Mouse (Mus musculus) megakaryocyte, embryonic 14.5 days (primary cell): Measurements from ENCODE around the gene Atp6v0a4. TPM values are rescaled to one million over a fixed set of nuclear protein-coding genes. Genes with fewer than 3 reads are reported as not detected.

Experiments
- H3K27me3 ChIP-seq: replicated peaks from 2 replicates; pipeline ENCODE3; 2012; ENCODE audit warnings: inconsistent platforms
- H3K36me3 ChIP-seq: replicated peaks from 2 replicates; pipeline ENCODE3; 2012; ENCODE audit warnings: low read length, inconsistent platforms, mixed read lengths
- H3K4me1 ChIP-seq: 2 replicates; pipeline ENCODE4 v1.6.1; 2012; ENCODE audit warnings: inconsistent platforms
- H3K4me3 ChIP-seq: replicated peaks from 2 replicates; pipeline ENCODE3; 2012; ENCODE audit warnings: moderate library complexity, mild to moderate bottlenecking, inconsistent platforms
- H3K9me3 ChIP-seq: 2 replicates; pipeline ENCODE4 v1.6.1; 2012; ENCODE audit warnings: inconsistent platforms
- FLI1 ChIP-seq: IDR thresholded peaks from 2 replicates; pipeline ENCODE4 v1.6.1; 2012; ENCODE audit warnings: low read length, inconsistent platforms, mixed read lengths
- GATA1 ChIP-seq: IDR thresholded peaks from 3 replicates; pipeline ENCODE4 v1.6.1; 2012; ENCODE audit warnings: mixed read lengths, low read length, inconsistent platforms, borderline replicate concordance
- polyA plus RNA-seq: library from polyadenylated mRNA; stranded (reverse); fragments of >175 nt; gene quantifications from 2 replicates; pipeline ENCODE4 v1.2.3, GENCODE M21; 2012; ENCODE audit warnings: low replicate concordance; ENCODE audit not compliant: insufficient read depth

Gene Atp6v0a4
- polyA plus RNA-seq, 1 experiment = not detected

DNA sequence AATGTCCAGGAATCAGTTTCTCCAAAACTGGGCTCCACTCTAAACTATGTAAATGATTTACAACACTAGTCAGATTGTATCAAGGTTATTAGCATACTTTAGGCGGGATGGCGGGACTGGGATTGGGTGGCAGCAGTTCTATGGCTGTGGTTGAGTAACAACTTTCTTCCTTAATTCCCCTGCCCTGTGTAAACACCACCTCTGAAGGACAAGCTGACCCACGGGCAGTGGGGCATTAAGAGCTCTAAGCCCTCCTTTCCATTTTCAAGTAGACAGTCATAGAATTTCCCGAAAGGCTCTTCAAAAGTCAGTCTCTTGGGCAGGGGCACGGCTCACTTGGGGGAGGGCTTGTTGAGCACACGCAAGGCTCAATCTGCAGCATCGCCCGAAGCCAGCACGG lies 13.5 kb downstream of the Atp6v0a4 start:
- H3K4me3 ChIP-seq = no peak overlapping the region
- TF ChIP-seq GATA1 (no peak), FLI1 (no peak)

DNA sequence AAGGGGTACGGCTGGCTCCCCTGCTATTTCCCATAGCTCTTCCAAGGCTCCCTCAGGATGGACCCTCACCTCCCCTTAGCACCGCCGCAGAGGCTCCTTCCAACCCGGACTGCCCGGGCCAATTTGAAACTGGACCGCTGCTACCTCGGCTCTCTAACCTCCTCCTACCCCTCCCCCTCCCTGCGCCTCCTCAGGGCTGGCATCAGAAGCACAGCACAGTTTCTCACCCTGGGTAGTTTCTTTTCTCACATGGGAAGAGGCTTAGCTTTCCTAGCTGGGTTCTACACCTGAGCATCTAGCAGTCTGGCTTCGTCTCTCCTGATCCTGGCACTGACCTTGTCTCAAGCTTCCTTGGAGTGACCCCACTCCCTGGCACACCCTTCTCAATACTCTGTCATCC lies 14.5 kb downstream of the Atp6v0a4 start:
- Histone ChIP-seq H3K27me3 (peaks cover 12% of the 10 kb centered on the region), H3K4me3 (no peak overlapping the region), H3K4me1 (no peaks in the 10 kb centered on the region; the same call in 1 of the 2 replicates), H3K36me3 (no peaks in the 10 kb centered on the region), H3K9me3 (no peaks in the 10 kb centered on the region)
- TF ChIP-seq FLI1 (no peak), GATA1 (no peak)

More for the DNA sequence above, 13.5 kb downstream of the Atp6v0a4 start:
- Histone ChIP-seq H3K9me3 (no peaks in the 10 kb centered on the region), H3K4me1 (no peaks in the 10 kb centered on the region; the same call in 1 of the 2 replicates), H3K36me3 (no peaks in the 10 kb centered on the region), H3K27me3 (peaks cover 12% of the 10 kb centered on the region)

DNA sequence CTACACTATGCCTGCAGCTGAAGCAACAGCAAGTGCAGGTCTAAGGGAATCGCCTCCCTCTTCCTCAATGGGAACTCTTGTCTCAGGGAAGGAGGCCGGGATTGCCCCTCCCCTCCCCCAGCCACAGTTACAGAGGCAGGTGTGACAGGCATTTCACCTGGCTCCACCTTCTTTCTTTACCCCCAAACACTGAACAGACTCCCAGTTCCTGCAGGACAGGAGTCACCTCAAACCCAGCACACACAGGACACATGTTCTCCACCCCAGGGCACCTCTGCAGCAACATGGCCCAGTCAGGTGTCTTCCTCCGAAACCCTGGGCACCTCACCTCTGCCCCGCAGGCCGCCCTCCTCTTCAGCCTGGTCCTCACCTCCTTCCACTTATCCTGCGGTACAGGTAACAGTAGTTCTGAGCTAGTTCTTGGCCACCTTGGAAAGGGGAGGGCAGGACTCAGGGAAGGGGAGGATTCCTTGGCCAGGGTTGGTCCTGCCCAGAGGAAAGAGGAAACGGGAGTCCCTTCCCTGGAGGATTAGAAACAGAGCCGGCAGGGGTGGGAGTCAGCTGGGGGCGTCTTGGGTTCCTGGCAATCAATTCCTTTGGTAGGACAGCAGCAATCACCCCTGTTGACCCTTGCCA lies 15.1 kb downstream of the Atp6v0a4 start, which contains the start of gene Tmem213:
TSS of gene Tmem213 (plus strand) at position 96 of the 636 bp plus-strand sequence.
- TF ChIP-seq GATA1 (no peak), FLI1 (no peak)
- peaks cover 12% of the 10 kb centered on the region for H3K27me3 ChIP-seq

DNA sequence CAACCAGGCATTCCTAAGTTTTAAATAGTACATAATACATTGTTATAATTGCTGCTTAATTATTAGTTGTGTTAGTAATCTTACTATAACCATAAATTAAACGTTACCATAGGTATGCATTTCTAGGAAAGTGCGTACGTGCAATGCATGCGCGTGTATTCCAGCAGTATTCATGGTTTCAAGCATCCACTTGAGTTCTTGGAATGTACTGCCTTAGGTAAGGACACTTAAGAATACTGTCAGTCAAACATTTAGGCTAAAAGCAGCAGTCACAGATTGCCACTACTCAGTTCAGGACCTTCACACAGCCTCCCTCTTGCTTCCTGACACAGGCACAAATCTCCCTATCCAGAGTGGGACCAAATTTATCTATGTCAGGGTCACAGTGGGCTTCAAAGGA lies 15.9 kb downstream of the Atp6v0a4 start:
- H3K27me3 ChIP-seq = peaks cover 14% of the 10 kb centered on the region
- TF ChIP-seq FLI1 (no peak), GATA1 (no peak)
- no peaks in the 10 kb centered on the region for H3K9me3 ChIP-seq
- H3K4me1 ChIP-seq = no peaks in the 10 kb centered on the region; the same call in 1 of the 2 replicates
- H3K36me3 ChIP-seq = no peaks in the 10 kb centered on the region
- H3K4me3 ChIP-seq = no peak overlapping the region

More for the DNA sequence above, 15.1 kb downstream of the Atp6v0a4 start, which contains the start of gene Tmem213:
- H3K36me3 ChIP-seq = no peaks in the 10 kb centered on the region
- H3K4me3 ChIP-seq = no peak within 1 kb of the TSS
- H3K9me3 ChIP-seq = no peaks in the 10 kb centered on the region
- no peaks in the 10 kb centered on the region; the same call in 1 of the 2 replicates for H3K4me1 ChIP-seq

DNA sequence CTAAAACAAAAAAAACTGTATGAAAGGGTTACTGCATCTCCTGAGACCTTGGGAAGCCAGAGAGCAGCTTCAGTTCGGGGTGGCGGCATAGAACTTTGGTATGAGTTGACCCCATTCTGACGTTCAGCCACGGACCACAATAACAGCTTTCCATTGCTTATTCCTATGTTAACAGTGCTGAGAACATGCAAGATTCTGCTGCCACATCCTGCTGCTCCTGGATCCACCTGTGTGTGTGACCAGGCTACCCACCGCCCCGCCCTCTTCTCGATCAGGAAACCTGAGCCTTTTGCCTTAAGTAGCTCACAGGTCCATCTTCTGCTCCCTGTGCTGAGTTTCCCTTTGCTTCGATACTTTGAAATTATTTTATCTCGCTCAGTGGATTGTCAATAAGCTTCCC lies 18.5 kb downstream of the Atp6v0a4 start:
- no peaks in the 10 kb centered on the region for H3K36me3 ChIP-seq
- TF ChIP-seq GATA1 (no peak), FLI1 (no peak)
- no peak overlapping the region for H3K4me3 ChIP-seq
- H3K27me3 ChIP-seq = peaks cover 17% of the 10 kb centered on the region
- peaks cover 11% of the 10 kb centered on the region for H3K9me3 ChIP-seq
- no peaks in the 10 kb centered on the region; the same call in 1 of the 2 replicates for H3K4me1 ChIP-seq

DNA sequence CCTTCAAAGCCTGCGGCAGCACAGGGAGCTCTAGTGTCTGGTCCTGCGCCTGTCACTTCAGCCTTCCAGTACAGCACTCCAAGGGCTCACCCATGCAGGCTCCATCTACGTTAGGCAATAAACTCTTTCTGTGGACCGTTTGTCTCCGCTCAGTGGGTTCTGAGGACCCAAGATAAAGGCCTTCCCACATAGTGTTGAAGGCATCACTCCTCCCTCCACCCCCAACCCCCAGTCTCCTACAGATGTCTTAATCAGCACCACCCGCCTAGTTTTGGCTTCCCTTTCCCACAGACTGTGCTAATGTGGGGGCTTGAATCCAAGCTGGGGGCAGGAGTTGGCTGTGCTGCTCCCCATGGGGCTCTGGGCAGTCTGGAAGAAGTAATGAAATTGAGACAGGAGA lies 20.6 kb downstream of the Atp6v0a4 start:
- no peak for TF ChIP-seq GATA1
- TF ChIP-seq FLI1 = no peak
- H3K36me3 ChIP-seq = no peaks in the 10 kb centered on the region
- peaks cover 8% of the 10 kb centered on the region for H3K27me3 ChIP-seq
- no peak overlapping the region for H3K4me3 ChIP-seq
- H3K9me3 ChIP-seq = peaks cover 25% of the 10 kb centered on the region
- H3K4me1 ChIP-seq = no peaks in the 10 kb centered on the region

DNA sequence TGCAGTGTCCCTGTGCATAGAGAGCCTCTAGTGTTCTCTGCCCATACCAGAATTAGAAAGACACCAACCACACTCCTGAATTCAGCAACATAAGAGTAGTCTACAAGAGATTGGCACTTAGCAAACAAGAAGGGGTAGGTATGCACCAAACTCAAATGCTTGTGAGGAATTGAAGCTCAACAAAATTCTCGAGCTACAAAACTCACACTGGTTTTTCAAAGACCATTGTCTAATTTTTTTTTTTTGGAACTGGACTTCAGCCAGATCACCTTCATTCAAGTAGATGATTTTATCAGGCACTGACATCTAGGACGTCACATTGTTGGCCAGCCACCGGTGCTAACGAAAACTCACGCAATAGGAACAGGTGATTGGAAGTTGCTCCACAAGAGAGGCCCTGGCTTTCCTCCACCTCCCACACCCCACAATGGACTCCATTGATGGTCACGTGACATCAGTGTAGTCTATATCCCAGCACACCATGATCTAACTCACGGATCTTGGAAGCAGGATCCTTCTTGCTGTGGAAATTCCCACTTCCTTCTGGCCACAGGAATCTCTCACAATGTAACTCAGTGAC lies 22.1 kb downstream of the Atp6v0a4 start:
- H3K4me1 ChIP-seq = no peaks in the 10 kb centered on the region
- no peaks in the 10 kb centered on the region for H3K36me3 ChIP-seq
- H3K9me3 ChIP-seq = peaks cover 32% of the 10 kb centered on the region
- no peak for TF ChIP-seq GATA1
- no peak for TF ChIP-seq FLI1
- no peak overlapping the region for H3K4me3 ChIP-seq
- H3K27me3 ChIP-seq = peaks cover 7% of the 10 kb centered on the region

DNA sequence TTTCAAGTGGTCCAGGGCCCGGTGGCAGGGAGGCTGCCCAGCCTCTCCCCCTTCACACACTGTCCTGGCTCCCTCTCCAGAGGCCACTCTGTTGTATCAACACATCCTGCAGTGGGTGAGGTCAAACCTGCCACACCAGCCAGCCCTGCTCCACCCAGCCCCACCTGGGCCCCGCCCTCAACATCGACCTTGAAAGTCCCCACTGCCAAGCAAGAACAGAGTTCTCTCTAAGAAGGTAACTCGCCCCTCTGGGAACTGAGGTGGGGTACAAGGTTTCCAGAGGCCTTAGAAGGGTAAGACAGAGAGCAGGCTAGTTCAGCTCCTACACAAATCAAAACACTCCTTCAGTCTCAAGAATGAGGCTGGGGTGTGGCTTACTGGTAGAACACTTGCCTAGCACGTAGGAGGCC lies 27.4 kb downstream of the Atp6v0a4 start:
- H3K27me3 ChIP-seq = peaks cover 6% of the 10 kb centered on the region
- H3K9me3 ChIP-seq = peaks cover 35% of the 10 kb centered on the region
- no peaks in the 10 kb centered on the region for H3K4me1 ChIP-seq
- no peak for TF ChIP-seq GATA1
- no peak for TF ChIP-seq FLI1
- no peak overlapping the region for H3K4me3 ChIP-seq
- H3K36me3 ChIP-seq = no peaks in the 10 kb centered on the region

DNA sequence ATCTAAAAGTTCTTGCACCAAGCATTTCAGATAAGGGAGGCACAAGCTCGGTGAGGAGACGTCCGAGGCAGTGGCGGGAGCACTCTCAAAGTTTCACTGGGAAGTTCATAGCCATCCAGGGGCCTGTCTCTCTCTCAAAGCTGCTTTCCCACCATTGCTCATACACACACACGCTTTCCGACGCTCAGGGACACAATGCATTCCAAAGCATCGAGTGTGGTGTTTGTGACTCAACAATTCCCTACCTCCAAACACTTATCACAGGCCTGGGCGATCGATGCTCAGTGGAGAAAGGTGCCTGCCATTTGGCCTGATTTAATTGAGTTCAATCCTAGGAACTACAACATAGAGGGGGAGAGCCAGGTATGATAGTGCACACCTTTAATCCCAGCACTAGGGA lies 29.7 kb downstream of the Atp6v0a4 start:
- peaks cover 30% of the 10 kb centered on the region for H3K9me3 ChIP-seq

DNA sequence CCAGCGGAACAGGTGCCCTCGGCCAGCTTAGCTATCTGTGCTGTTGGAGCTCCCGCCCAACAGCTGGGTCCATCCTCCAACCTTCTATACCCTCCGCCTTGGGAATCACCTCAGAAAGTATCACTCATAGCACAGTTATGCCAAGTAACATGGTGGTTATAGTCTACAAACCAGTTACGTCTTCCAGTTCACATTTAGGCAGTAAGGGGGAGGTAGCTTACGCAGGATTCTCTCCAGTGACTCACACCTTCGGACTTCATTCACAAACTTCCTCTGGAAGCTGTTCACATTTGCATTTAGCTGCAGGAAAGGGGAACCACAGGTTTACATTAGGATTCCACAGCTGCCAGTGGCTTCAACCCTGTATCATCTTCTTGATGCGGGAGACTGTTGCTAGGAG lies 31.8 kb downstream of the Atp6v0a4 start:
- no peaks in the 10 kb centered on the region for H3K4me1 ChIP-seq
- H3K4me3 ChIP-seq = no peak overlapping the region
- H3K36me3 ChIP-seq = no peaks in the 10 kb centered on the region
- H3K27me3 ChIP-seq = peaks cover 2% of the 10 kb centered on the region
- H3K9me3 ChIP-seq = peaks cover 14% of the 10 kb centered on the region
- no peak for TF ChIP-seq FLI1
- no peak for TF ChIP-seq GATA1

More for the DNA sequence above, 29.7 kb downstream of the Atp6v0a4 start:
- H3K4me1 ChIP-seq = no peaks in the 10 kb centered on the region
- H3K27me3 ChIP-seq = peaks cover 2% of the 10 kb centered on the region
- no peak overlapping the region for H3K4me3 ChIP-seq
- H3K36me3 ChIP-seq = no peaks in the 10 kb centered on the region
- TF ChIP-seq GATA1 (no peak), FLI1 (no peak)
